Mouse (Mus musculus): ENCODE measurements at regions not wholly inside any gene's neighbourhood (a gene's known extent, or its start where the extent isn't known, plus 50 kb on each side); places are given as distances from the start of the nearest gene placed in this dataset.
"Not testable (repeated sequence)": the region's sequence is repeated elsewhere in the genome, so short reads cannot be mapped to it uniquely, and the experiment has no call there.

- TF ChIP-seq CTCF (IDR thresholded peaks at IDR 0.05; ENCODE audit: borderline replicate concordance, insufficient read depth, low read depth, low read length) (no peak), POLR2A (IDR thresholded peaks at IDR 0.05; ENCODE audit: borderline replicate concordance, insufficient read depth, low read length) (no peak)
- Histone ChIP-seq H3K4me3 (replicated peaks; ENCODE audit: insufficient read depth, low read depth, low read length) (no peak overlapping the region), H3K27me3 (ENCODE audit: control insufficient read depth, insufficient read depth, low read length) (no peaks in the 10 kb centered on the region), H3K27ac (ENCODE audit: insufficient read depth, low read length) (no peak overlapping the region), H3K4me1 (ENCODE audit: control insufficient read depth, insufficient read depth, low read length) (no peaks in the 10 kb centered on the region)
- 80% methylated on average over 8 of the region's 8 CpGs for WGBS
- no peak for DNase-seq
These were observed 55.9 kb upstream of the Inpp4b start for GRCm38 (mm10) chr8:81286280-81287034.

- DNase-seq: peak in 1 of 2 experiments; percentile 3
- WGBS: 51% methylated on average over 2 of the region's 2 CpGs
- TF ChIP-seq CTCF (IDR thresholded peaks at IDR 0.05; ENCODE audit: borderline replicate concordance, insufficient read depth, low read depth, low read length) (no peak), POLR2A (IDR thresholded peaks at IDR 0.05; ENCODE audit: borderline replicate concordance, insufficient read depth, low read length) (no peak)
- Histone ChIP-seq H3K27me3 (ENCODE audit: control insufficient read depth, insufficient read depth, low read length) (no peaks in the 10 kb centered on the region), H3K4me3 (replicated peaks; ENCODE audit: insufficient read depth, low read depth, low read length) (no peak overlapping the region), H3K4me1 (ENCODE audit: control insufficient read depth, insufficient read depth, low read length) (no peaks in the 10 kb centered on the region), H3K27ac (ENCODE audit: insufficient read depth, low read length) (no peak overlapping the region)
These were observed 82.3 kb upstream of the Inpp4b start for GRCm38 (mm10) chr8:81260089-81260488.

GRCm38 (mm10) chr8:81223872-81224271, 118.5 kb upstream of the Inpp4b start:
- Histone ChIP-seq H3K4me3 (replicated peaks; ENCODE audit: insufficient read depth, low read depth, low read length) (no peak overlapping the region), H3K27ac (ENCODE audit: insufficient read depth, low read length) (no peak overlapping the region), H3K27me3 (ENCODE audit: control insufficient read depth, insufficient read depth, low read length) (no peaks in the 10 kb centered on the region), H3K4me1 (ENCODE audit: control insufficient read depth, insufficient read depth, low read length) (no peaks in the 10 kb centered on the region)
- no peak for TF ChIP-seq POLR2A (IDR thresholded peaks at IDR 0.05; ENCODE audit: borderline replicate concordance, insufficient read depth, low read length)
- no peak for DNase-seq
- 94% methylated on average over 3 of the region's 3 CpGs for WGBS

- not testable (repeated sequence) for H3K4me3 ChIP-seq (replicated peaks; ENCODE audit: insufficient read depth, low read depth, low read length); H3K27ac ChIP-seq (ENCODE audit: insufficient read depth, low read length); H3K4me1 ChIP-seq (ENCODE audit: control insufficient read depth, insufficient read depth, low read length); H3K27me3 ChIP-seq (ENCODE audit: control insufficient read depth, insufficient read depth, low read length); DNase-seq
- WGBS: 70% methylated on average over 11 of the region's 11 CpGs
These were observed 155.1 kb upstream of the Inpp4b start for GRCm38 (mm10) chr8:81187061-81187790.

GRCm38 (mm10) chr8:81175537-81175936, 160.8 kb upstream of the Usp38 start:
- no peak for TF ChIP-seq POLR2A (IDR thresholded peaks at IDR 0.05; ENCODE audit: borderline replicate concordance, insufficient read depth, low read length)
- no peak for TF ChIP-seq CTCF (IDR thresholded peaks at IDR 0.05; ENCODE audit: borderline replicate concordance, insufficient read depth, low read depth, low read length)
- Histone ChIP-seq H3K4me1 (ENCODE audit: control insufficient read depth, insufficient read depth, low read length) (no peaks in the 10 kb centered on the region), H3K27ac (ENCODE audit: insufficient read depth, low read length) (no peak overlapping the region), H3K27me3 (ENCODE audit: control insufficient read depth, insufficient read depth, low read length) (no peaks in the 10 kb centered on the region), H3K4me3 (replicated peaks; ENCODE audit: insufficient read depth, low read depth, low read length) (no peak overlapping the region)
- 57% methylated on average over 1 of the region's 1 CpGs for WGBS
- DNase-seq: no peak

GRCm38 (mm10) chr8:81147239-81147638, 132.5 kb upstream of the Usp38 start:
- WGBS: 38% methylated on average over 3 of the region's 3 CpGs
- Histone ChIP-seq H3K27ac (ENCODE audit: insufficient read depth, low read length) (no peak overlapping the region), H3K27me3 (ENCODE audit: control insufficient read depth, insufficient read depth, low read length) (no peaks in the 10 kb centered on the region), H3K4me3 (replicated peaks; ENCODE audit: insufficient read depth, low read depth, low read length) (no peak overlapping the region), H3K4me1 (ENCODE audit: control insufficient read depth, insufficient read depth, low read length) (no peaks in the 10 kb centered on the region)
- TF ChIP-seq CTCF (IDR thresholded peaks at IDR 0.05; ENCODE audit: borderline replicate concordance, insufficient read depth, low read depth, low read length) (no peak), POLR2A (IDR thresholded peaks at IDR 0.05; ENCODE audit: borderline replicate concordance, insufficient read depth, low read length) (no peak)
- no peak for DNase-seq

- no peaks in the 10 kb centered on the region for H3K27me3 ChIP-seq (ENCODE audit: control insufficient read depth, insufficient read depth, low read length)
- no peak for DNase-seq
- H3K4me3 ChIP-seq (replicated peaks; ENCODE audit: insufficient read depth, low read depth, low read length): no peak overlapping the region
- TF ChIP-seq CTCF (IDR thresholded peaks at IDR 0.05; ENCODE audit: borderline replicate concordance, insufficient read depth, low read depth, low read length): no peak
- no peak for TF ChIP-seq POLR2A (IDR thresholded peaks at IDR 0.05; ENCODE audit: borderline replicate concordance, insufficient read depth, low read length)
- no peak overlapping the region for H3K27ac ChIP-seq (ENCODE audit: insufficient read depth, low read length)
- whole genome bisulfite sequencing: 45% methylated on average over 4 of the region's 4 CpGs
- H3K4me1 ChIP-seq (ENCODE audit: control insufficient read depth, insufficient read depth, low read length): no peaks in the 10 kb centered on the region
These were observed 92.2 kb upstream of the Usp38 start for GRCm38 (mm10) chr8:81106763-81107509.

- TF ChIP-seq POLR2A (IDR thresholded peaks at IDR 0.05; ENCODE audit: borderline replicate concordance, insufficient read depth, low read length): no peak
- no peak for TF ChIP-seq CTCF (IDR thresholded peaks at IDR 0.05; ENCODE audit: borderline replicate concordance, insufficient read depth, low read depth, low read length)
- H3K4me3 ChIP-seq (replicated peaks; ENCODE audit: insufficient read depth, low read depth, low read length): no peak overlapping the region
- no peaks in the 10 kb centered on the region for H3K4me1 ChIP-seq (ENCODE audit: control insufficient read depth, insufficient read depth, low read length)
- no peak for DNase-seq
- no peak overlapping the region for H3K27ac ChIP-seq (ENCODE audit: insufficient read depth, low read length)
- no peaks in the 10 kb centered on the region for H3K27me3 ChIP-seq (ENCODE audit: control insufficient read depth, insufficient read depth, low read length)
- 82% methylated on average over 2 of the region's 2 CpGs for WGBS
These were observed 84.2 kb upstream of the Usp38 start for GRCm38 (mm10) chr8:81098963-81099362.
